16 mouse cellular contexts compared by ENCODE assay signal in the genomic region with DNA sequence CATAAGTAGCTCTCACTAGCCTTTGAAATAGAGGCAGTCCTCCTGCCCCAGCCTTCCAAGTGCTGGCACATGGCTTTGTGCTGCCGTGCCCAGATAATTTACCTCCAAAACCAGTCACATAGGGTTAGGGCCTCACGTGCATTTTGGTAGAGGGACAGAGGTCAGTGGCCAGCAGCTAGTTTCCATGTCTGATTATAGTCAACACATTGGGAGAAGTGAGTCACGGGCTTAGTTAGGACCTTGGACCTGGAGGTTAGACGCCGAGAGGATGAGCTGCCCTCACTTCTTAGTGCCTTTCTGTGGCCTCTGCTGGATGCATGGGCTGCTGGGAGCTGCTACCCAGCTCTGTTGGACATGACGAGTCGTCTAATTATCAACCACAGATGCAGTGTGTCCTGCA.
DNase-seq lines count a peak whose midpoint lies in the region; ATAC-seq and TF ChIP-seq lines count a peak whose summit lies in the region.
"Had no signal": no experiment of that assay in that cellular context is flagged by ENCODE, and none has a peak within 500 bp of the region (broad histone marks: within the 10 kb centered on the region; RNA-seq: fewer than 3 reads in every experiment).

No protein-coding gene starts in this region.

- no peak overlapping the region for H3K4me3 ChIP-seq in heart, embryonic 10.5 days
- H3K4me3 ChIP-seq in intestine, postnatal 0 days (ENCODE audit: low read depth, low read length) = no peak overlapping the region
- H3K4me3 ChIP-seq: embryonic facial prominence, embryonic 15.5 days; forebrain, embryonic 12.5 days; myocyte; neural tube, embryonic 15.5 days had no signal

- no peak for TF ChIP-seq CTCF in intestine, postnatal 0 days (IDR thresholded peaks at IDR 0.05; ENCODE audit: low read depth)

- no peaks in the 10 kb centered on the region for H3K9me3 ChIP-seq in heart, embryonic 10.5 days
- H3K9me3 ChIP-seq in intestine, postnatal 0 days (ENCODE audit: control insufficient read depth) = no peaks in the 10 kb centered on the region
- H3K9me3 ChIP-seq: embryonic facial prominence, embryonic 15.5 days; forebrain, embryonic 12.5 days; neural tube, embryonic 15.5 days had no signal

- no peaks in the 10 kb centered on the region; the same call in 1 of the 2 replicates for H3K27me3 ChIP-seq in heart, embryonic 10.5 days (ENCODE audit: insufficient read depth, poor library complexity, severe bottlenecking)
- H3K27me3 ChIP-seq in intestine, postnatal 0 days (replicated peaks; ENCODE audit: control insufficient read depth, insufficient read depth, low read length) = no peaks in the 10 kb centered on the region
- H3K27me3 ChIP-seq: embryonic facial prominence, embryonic 15.5 days; forebrain, embryonic 12.5 days; neural tube, embryonic 15.5 days had no signal

- peak overlapping the region; percentile 77; the same call in 1 of the 2 replicates for H3K27ac ChIP-seq in heart, embryonic 10.5 days
- H3K27ac ChIP-seq in intestine, postnatal 0 days (ENCODE audit: low read depth, low read length) = no peak overlapping the region
- H3K27ac ChIP-seq: stomach, postnatal 0 days had no signal

- ATAC-seq in intestine, postnatal 0 days = peak; percentile 68

- H3K4me2 ChIP-seq in intestine, postnatal 0 days (replicated peaks; ENCODE audit: low read depth) = no peak overlapping the region
- H3K4me2 ChIP-seq: embryonic facial prominence, embryonic 15.5 days; forebrain, embryonic 12.5 days; lung, embryonic 14.5 days; midbrain, embryonic 11.5 days; neural tube, embryonic 15.5 days had no signal

- 84% methylated on average over 7 of the region's 7 CpGs for WGBS in heart, embryonic 10.5 days
- WGBS in intestine, postnatal 0 days = 59% methylated on average over 7 of the region's 7 CpGs

- peaks cover 25% of the 10 kb centered on the region for H3K4me1 ChIP-seq in heart, embryonic 10.5 days
- H3K4me1 ChIP-seq in intestine, postnatal 0 days (replicated peaks; ENCODE audit: control insufficient read depth, insufficient read depth, low read length) = no peaks in the 10 kb centered on the region

- intact Hi-C loops in heart, postnatal 10 days (cut with DNase I) = no loop called here

- H3K36me3 ChIP-seq in heart, embryonic 10.5 days = no peaks in the 10 kb centered on the region
- H3K36me3 ChIP-seq in intestine, postnatal 0 days (ENCODE audit: control insufficient read depth, insufficient read depth) = no peaks in the 10 kb centered on the region
- H3K36me3 ChIP-seq: embryonic facial prominence, embryonic 15.5 days; forebrain, embryonic 12.5 days; neural tube, embryonic 15.5 days had no signal

- DNase-seq in heart, embryonic 10.5 days (ENCODE audit: low spot score) = peak; percentile 47
- DNase-seq in heart, postnatal 10 days = no peak
- peak; percentile 45 for DNase-seq in kidney, adult 11 months
- no peak for DNase-seq in kidney, postnatal 10 days
- DNase-seq in kidney, postnatal 25 days = peak; percentile 28 to 60
- DNase-seq in embryo, embryonic 9.5 days (ENCODE audit: extremely low spot score) = no peak
- DNase-seq in frontal cortex, postnatal 25 days (ENCODE audit: low spot score in 2 of 2) = no peak
- DNase-seq: cerebellum, adult 9-10 months had no signal

- H3K9ac ChIP-seq in intestine, postnatal 0 days (ENCODE audit: low read depth, low read length) = no peak overlapping the region
- H3K9ac ChIP-seq: embryonic facial prominence, embryonic 15.5 days; forebrain, embryonic 12.5 days; lung, embryonic 14.5 days; neural tube, embryonic 15.5 days had no signal

Comparison
In these comparisons a context has a peak if more than half of its experiments do, and no peak if none do; other contexts are left out.
1. DNase-seq: peak in heart, embryonic 10.5 days (single experiment), kidney, adult 11 months (single experiment) and kidney, postnatal 25 days (2 of 2); none in heart, postnatal 10 days (0 of 2), kidney, postnatal 10 days (single experiment), embryo, embryonic 9.5 days (single experiment) and frontal cortex, postnatal 25 days (0 of 2).